Mouse (Mus musculus) T-cell, adult 2 months (primary cell): Measurements from ENCODE around the gene Tlcd1.
"Not testable (repeated sequence)": the region's sequence is repeated elsewhere in the genome, so short reads cannot be mapped to it uniquely, and the experiment has no call there.

Experiments used
- DNase-seq: peaks from one replicate; pipeline ENCODE4 v3.0.0; 2022; ENCODE audit warnings: low spot score

The Tlcd1 gene

DNA sequence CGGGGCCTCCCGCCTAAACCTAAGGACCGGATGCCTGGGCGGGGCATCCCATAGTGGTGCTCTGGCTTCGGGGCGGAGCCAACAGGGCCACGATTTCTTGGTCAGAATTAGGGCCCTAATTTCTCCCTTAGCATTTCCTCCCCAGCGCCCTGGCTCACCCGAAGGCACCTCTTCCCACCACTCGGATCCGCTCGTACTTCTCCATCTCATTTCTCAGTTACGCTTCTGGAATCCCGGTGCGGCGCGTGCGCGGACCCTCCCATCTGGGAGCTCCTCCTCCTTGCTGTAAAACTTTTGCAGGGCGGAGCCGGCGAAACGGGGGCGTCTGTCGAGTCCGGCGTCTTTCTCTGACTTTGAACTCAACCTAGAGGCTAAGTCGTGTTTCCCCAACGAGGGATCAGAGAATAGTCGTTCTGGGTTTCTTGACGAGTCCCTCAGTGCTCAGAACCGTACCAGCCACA is at the start of gene Tlcd1, which contains the start of gene Nek8:
Gene Tlcd1, plus strand, starts transcription at position 310 of the 461 bp plus-strand sequence.
Gene Nek8, minus strand, starts transcription at position 274 of the 461 bp plus-strand sequence.
- peak; percentile 89 for DNase-seq

- no peak for DNase-seq
Measured at GRCm38 (mm10) chr11:78126739-78127138, 49.8 kb upstream of the Tlcd1 start.

GRCm38 (mm10) chr11:78129458-78129857 is 47.1 kb upstream of the Tlcd1 start:
- DNase-seq, result no peak

DNA sequence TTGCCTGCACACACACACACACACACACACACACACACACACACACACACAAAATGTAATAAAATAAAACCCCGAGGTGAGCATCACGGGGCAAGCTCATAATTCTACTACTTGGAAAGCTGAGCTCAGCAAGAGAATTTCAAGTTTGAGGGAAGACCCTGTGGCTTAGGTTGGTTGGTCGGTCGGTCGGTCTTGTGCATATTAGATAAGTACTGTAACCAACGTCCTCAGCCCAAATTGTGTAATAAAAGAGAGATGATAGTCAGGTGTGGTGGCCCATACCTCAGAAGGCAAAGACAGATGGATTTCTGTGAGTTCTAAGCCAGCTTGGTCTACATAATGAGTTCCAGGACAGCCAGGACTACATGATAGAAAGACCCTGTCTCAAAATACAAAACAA is 42.6 kb upstream of the Tlcd1 start:
- no peak for DNase-seq

DNA sequence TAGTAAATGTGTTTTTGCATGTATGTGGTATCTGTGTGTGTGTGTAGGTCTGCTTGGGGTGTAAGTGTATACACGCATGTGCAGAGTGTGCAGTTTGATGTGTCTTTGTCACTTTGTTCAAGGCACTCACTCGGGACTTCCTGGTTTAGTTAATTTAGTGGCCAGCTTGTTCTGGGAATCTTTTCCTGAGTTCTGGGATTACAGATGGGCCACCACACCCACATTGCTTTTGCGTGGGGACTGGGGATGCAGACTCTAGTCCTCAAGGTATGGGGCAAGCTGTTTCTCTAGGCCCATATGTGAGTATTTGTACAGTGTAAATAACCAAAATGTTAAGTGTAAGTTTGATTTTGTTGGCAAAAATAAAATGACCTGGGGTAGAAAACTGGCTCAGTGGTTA is 42.2 kb upstream of the Tlcd1 start:
- DNase-seq, result no peak

GRCm38 (mm10) chr11:78135314-78135713 is 41.2 kb upstream of the Tlcd1 start:
- DNase-seq, result not testable (repeated sequence)

- DNase-seq, result no peak
Measured at GRCm38 (mm10) chr11:78136132-78136531, 40.4 kb upstream of the Tlcd1 start.

DNA sequence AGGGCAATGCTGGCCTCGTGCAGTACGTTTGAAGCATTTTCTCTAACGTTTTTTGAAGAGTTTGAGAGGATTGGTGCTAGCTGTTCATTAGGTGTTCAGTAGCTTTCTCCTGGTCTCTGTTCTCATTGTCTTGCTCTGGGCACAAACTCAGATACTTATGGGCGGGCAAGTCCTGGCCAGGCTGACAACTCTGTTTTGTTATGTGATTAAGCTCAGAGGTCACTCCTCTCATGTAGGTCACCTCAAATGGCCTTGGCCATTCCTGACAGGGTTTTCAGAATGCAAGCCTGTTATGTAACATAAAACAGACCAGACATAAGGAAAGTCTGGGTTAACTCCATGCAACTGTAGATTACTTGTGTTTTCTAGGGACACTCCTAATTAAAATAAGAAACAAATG is 38.9 kb upstream of the Tlcd1 start:
- no peak for DNase-seq

DNA sequence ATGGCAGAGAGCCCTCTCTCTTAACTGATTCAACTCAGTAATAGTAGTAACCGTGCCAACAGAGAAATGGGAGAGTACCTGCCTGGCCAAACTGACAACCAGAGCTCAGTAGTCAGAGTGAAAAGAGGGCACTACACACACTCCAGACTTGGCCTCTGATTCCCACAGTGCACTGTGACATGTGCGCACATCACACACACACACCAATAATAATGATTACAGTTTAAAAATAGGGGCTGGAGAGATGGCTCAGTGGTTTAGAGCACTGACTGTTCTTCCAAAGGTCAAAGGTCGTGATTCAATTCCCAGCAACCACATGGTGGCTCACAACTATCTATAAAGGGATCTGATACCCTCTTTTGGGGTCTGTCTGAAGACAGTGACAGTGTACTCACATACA is 38.5 kb upstream of the Tlcd1 start:
- DNase-seq, result no peak

- DNase-seq, result no peak
Measured at GRCm38 (mm10) chr11:78140665-78141064, 35.8 kb upstream of the Tlcd1 start.

GRCm38 (mm10) chr11:78143520-78143919 is 33.0 kb upstream of the Tlcd1 start:
- DNase-seq, result no peak

GRCm38 (mm10) chr11:78146168-78146567 is 30.3 kb upstream of the Tlcd1 start:
- DNase-seq, result no peak

- no peak for DNase-seq
Measured at GRCm38 (mm10) chr11:78146707-78147543, 29.6 kb upstream of the Tlcd1 start.

DNA sequence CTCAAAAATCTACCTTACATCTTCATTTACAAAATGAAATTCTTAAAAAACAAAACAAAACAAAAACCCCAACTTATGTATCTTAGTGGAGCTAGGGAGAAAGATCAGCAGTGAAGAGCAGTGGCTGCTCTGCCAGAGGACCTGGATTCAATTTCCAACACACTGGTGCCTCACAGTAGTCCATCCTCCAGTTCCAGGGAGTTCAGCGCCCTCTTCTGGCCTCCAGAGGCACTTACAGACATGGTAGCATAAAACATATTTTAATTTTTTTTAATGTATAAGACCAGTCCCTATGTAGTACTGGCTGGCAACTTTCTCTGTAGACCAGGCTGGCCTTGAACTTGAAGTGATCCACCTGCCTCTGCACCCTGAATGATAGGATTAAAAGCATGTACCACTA is 25.4 kb upstream of the Tlcd1 start:
- no peak for DNase-seq

DNA sequence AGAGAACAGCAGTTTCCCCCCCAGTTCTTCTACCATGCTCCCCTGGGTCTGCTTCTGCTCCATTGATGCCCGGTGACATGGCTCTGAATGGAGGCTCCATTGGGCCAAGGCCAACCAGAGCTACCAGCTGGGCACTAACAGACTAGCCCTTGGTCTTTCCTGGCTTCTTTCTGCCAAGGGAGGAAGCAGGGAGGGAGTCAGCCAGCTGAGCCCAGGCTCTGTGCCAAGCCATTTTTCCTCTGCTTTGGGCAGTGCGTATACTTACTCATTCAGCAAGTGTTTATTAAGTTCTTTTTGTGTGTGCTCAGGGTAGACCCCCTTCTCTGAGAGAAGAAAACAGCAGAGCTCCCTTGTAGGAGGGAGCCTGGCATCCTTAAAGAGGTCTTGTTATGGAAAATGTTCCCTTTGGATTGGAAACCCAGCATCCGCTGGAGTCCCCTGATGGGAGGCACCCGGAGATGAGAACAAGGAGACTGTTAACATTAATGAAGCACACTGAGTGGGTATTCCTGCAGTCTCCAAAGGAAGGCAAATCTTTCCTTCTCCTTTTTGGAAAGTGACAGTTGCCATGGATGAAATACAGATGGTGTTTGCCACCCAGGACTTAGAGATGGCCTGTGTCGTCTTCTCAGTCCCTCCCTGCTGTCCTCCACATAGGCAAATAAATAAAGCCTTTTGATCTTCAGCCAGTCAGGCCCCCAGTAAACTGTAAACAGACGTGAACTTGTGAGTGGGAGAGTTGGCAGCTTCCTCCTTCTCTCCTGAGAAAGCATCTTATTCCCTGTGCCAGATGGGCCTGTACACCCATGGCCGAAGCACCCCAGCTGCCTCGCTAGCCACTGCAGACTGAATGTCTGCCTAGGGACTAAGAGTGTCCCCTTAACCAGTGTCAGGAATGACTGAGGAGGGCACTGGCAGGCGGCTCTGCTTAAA is 23.9 kb upstream of the Tlcd1 start:
- no peak for DNase-seq

- DNase-seq, result no peak
Measured at GRCm38 (mm10) chr11:78153778-78154177, 22.7 kb upstream of the Tlcd1 start.

- no peak for DNase-seq
Measured at GRCm38 (mm10) chr11:78155674-78156073, 20.8 kb upstream of the Tlcd1 start.

GRCm38 (mm10) chr11:78156156-78156699 is 20.3 kb upstream of the Tlcd1 start:
- DNase-seq, result no peak

- DNase-seq, result peak; percentile 83
Measured at GRCm38 (mm10) chr11:78159096-78159495, 17.4 kb upstream of the Tlcd1 start.

GRCm38 (mm10) chr11:78159557-78159956 is 17.0 kb upstream of the Tlcd1 start:
- no peak for DNase-seq

DNA sequence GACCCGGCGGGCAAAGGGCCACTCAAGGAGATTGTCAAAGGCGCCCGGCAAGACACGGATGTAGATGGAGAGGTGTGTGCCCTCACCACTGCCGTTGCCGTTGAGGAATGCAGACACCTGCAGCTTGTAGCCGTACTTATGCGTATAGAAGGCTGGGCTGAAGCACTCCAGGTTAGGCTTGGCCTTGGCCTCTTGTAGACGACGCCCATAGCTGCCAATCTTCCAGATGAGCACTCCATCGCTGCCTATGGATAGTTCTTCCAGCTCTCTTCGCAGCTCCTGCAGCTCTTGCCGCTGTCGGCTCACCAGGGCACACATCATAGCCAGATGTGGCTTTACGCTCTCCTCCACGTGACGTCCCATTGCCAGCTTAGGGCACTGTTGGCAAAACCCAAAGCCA is 16.3 kb upstream of the Tlcd1 start:
- DNase-seq, result no peak

DNA sequence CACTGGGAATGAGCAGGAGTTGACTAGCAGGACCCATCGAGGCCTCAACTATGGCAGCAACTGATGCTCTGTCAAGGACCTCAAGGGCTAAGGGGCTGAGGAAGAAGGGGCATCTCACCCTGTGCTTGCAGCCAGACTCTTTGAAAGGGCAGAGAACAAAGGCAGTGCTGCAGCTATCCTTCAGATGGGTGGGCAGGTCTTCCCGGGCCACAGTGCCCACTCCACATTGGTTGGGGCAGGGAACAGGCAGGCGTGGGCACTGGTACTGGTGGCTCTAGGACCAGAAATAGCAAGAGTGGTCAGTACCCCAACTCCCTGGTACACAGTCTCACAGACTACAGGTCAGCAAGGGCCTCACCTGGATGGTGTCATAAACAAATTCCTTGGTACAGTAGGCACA is 15.8 kb upstream of the Tlcd1 start:
- DNase-seq, result no peak
